Mouse (Mus musculus): Measurements from ENCODE around the gene Tmem262. TPM values are rescaled to one million over a fixed set of nuclear protein-coding genes. Genes with fewer than 3 reads are reported as not detected.
A peak's percentile ranks its signal among the peaks of the same experiment; 100 is the strongest.

Gene Tmem262
- polyA plus RNA-seq, 1 experiment from 2014 or later, result not detected

GRCm38 (mm10) chr19:6058513-6058912 is 21.3 kb upstream of the Tmem262 start:
- no peaks in the 10 kb centered on the region for H3K9me3 ChIP-seq (ENCODE audit: control insufficient read depth, low read length)
- peak overlapping the region; percentile 87 for H3K27ac ChIP-seq (replicated peaks)
- H3K4me3 ChIP-seq (ENCODE audit: low read depth, low read length), result peak overlapping the region; percentile 76
- 26% methylated on average over 5 of the region's 5 CpGs for WGBS
- H3K9ac ChIP-seq (ENCODE audit: low read length), result peak overlapping the region; percentile 89
- H3K36me3 ChIP-seq (ENCODE audit: control insufficient read depth, insufficient read depth, low read length), result no peaks in the 10 kb centered on the region; the same call in none of the 2 replicates
- DNase-seq (ENCODE audit: low spot score) (no peak), ATAC-seq (ENCODE audit: low FRiP score, low TSS enrichment) (no peak)
- H3K4me1 ChIP-seq (replicated peaks; ENCODE audit: control insufficient read depth, insufficient read depth), result peaks cover 5% of the 10 kb centered on the region
- H3K27me3 ChIP-seq (ENCODE audit: control insufficient read depth, insufficient read depth, low read length), result no peaks in the 10 kb centered on the region
- peak overlapping the region; percentile 66 for H3K4me2 ChIP-seq (replicated peaks; ENCODE audit: low read depth)
- no peak for TF ChIP-seq EP300 (optimal IDR thresholded peaks at IDR 0.05)
- no peak for TF ChIP-seq CTCF (IDR thresholded peaks at IDR 0.05; ENCODE audit: low read depth)

DNA sequence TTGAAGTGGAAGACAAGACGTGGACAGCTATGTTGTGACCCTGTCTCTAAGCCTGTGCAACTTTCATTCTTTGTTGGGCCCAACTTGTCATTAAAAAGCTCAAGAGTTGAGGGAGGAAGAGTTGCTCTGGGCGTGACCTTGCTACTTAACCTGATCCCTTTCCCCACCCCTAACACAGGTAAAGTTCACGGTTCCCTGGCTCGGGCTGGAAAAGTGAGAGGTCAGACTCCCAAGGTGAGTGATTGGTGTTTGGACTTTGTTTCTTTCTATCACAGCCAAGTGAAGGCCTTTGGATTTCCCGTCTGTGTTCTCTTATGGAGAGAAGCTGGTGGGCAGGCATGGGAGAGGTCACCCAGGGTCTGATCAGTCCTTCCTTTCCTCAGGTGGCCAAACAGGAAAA is 20.9 kb upstream of the Tmem262 start:
- WGBS, result 63% methylated on average over 5 of the region's 5 CpGs
- no peaks in the 10 kb centered on the region; the same call in none of the 2 replicates for H3K36me3 ChIP-seq (ENCODE audit: control insufficient read depth, insufficient read depth, low read length)
- H3K4me2 ChIP-seq (replicated peaks; ENCODE audit: low read depth), result peak overlapping the region; percentile 66
- H3K27ac ChIP-seq (replicated peaks), result no peak overlapping the region
- ATAC-seq (ENCODE audit: low FRiP score, low TSS enrichment) (no peak), DNase-seq (ENCODE audit: low spot score) (no peak)
- peak overlapping the region; percentile 76; the same call in 1 of the 2 replicates for H3K4me3 ChIP-seq (ENCODE audit: low read depth, low read length)
- peaks cover 5% of the 10 kb centered on the region for H3K4me1 ChIP-seq (replicated peaks; ENCODE audit: control insufficient read depth, insufficient read depth)
- H3K9ac ChIP-seq (ENCODE audit: low read length), result peak overlapping the region; percentile 89
- H3K9me3 ChIP-seq (ENCODE audit: control insufficient read depth, low read length), result no peaks in the 10 kb centered on the region
- no peaks in the 10 kb centered on the region for H3K27me3 ChIP-seq (ENCODE audit: control insufficient read depth, insufficient read depth, low read length)
- TF ChIP-seq EP300 (optimal IDR thresholded peaks at IDR 0.05) (no peak), CTCF (IDR thresholded peaks at IDR 0.05; ENCODE audit: low read depth) (no peak)

DNA sequence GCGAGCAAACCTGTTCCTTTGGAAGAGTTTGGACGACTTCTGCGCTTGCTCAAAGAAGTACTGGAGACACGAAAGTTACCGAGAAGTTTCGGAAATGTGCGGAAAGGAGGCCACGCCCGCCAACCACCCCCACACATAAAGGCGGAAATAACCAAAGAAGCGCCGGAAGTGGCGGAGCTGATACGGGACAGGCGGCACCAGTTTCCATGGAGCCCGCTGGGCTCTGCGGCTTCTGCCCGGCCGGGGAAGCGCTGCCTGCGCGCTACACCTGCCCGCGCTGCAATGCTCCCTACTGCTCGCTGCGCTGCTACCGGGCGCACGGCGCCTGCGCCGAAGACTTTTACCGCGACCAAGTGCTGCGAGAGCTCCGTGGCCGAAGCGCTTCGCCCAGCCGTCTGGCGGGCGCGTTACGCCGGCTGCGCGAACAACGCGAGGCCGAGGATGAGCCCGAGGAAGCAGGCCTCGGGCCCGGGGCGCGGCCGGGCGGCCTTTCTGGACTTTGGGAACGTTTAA is 18.8 kb upstream of the Tmem262 start, which contains the start of gene Znhit2:
TSS of gene Znhit2 (plus strand) at position 172 of the 513 bp plus-strand sequence.
- WGBS, result under 1% methylated on average over 58 of the region's 58 CpGs
- TF ChIP-seq EP300 (optimal IDR thresholded peaks at IDR 0.05) (peak; percentile 53), CTCF (IDR thresholded peaks at IDR 0.05; ENCODE audit: low read depth) (no peak; the same call in 1 of the 2 replicates)
- peak within 1 kb of the TSS; percentile 96 for H3K27ac ChIP-seq (replicated peaks)
- H3K9me3 ChIP-seq (ENCODE audit: control insufficient read depth, low read length), result no peaks in the 10 kb centered on the region
- DNase-seq (ENCODE audit: low spot score), result peak; percentile 95
- peak within 1 kb of the TSS; percentile 96 for H3K4me2 ChIP-seq (replicated peaks; ENCODE audit: low read depth)
- peak; percentile 72 for ATAC-seq (ENCODE audit: low FRiP score, low TSS enrichment)
- peaks cover 5% of the 10 kb centered on the region for H3K4me1 ChIP-seq (replicated peaks; ENCODE audit: control insufficient read depth, insufficient read depth)
- H3K36me3 ChIP-seq (ENCODE audit: control insufficient read depth, insufficient read depth, low read length), result no peaks in the 10 kb centered on the region
- no peaks in the 10 kb centered on the region for H3K27me3 ChIP-seq (ENCODE audit: control insufficient read depth, insufficient read depth, low read length)
- peak within 1 kb of the TSS; percentile 90 for H3K9ac ChIP-seq (ENCODE audit: low read length)
- H3K4me3 ChIP-seq (ENCODE audit: low read depth, low read length), result peak within 1 kb of the TSS; percentile 83

GRCm38 (mm10) chr19:6061641-6062302 is 18.1 kb upstream of the Tmem262 start:
- Histone ChIP-seq H3K9ac (ENCODE audit: low read length) (peak overlapping the region; percentile 90), H3K27me3 (ENCODE audit: control insufficient read depth, insufficient read depth, low read length) (no peaks in the 10 kb centered on the region), H3K4me2 (replicated peaks; ENCODE audit: low read depth) (peak overlapping the region; percentile 96), H3K9me3 (ENCODE audit: control insufficient read depth, low read length) (no peaks in the 10 kb centered on the region), H3K27ac (replicated peaks) (peak overlapping the region; percentile 96), H3K4me1 (replicated peaks; ENCODE audit: control insufficient read depth, insufficient read depth) (peaks cover 8% of the 10 kb centered on the region), H3K4me3 (ENCODE audit: low read depth, low read length) (peak overlapping the region; percentile 83), H3K36me3 (ENCODE audit: control insufficient read depth, insufficient read depth, low read length) (no peaks in the 10 kb centered on the region)
- under 1% methylated on average over 44 of the region's 44 CpGs for WGBS
- DNase-seq (ENCODE audit: low spot score) (peak; percentile 73), ATAC-seq (ENCODE audit: low FRiP score, low TSS enrichment) (0 out of 2 replicates have a peak, but pooled peaks have one; percentile 6)
- TF ChIP-seq CTCF (IDR thresholded peaks at IDR 0.05; ENCODE audit: low read depth) (no peak), EP300 (optimal IDR thresholded peaks at IDR 0.05) (no peak)

DNA sequence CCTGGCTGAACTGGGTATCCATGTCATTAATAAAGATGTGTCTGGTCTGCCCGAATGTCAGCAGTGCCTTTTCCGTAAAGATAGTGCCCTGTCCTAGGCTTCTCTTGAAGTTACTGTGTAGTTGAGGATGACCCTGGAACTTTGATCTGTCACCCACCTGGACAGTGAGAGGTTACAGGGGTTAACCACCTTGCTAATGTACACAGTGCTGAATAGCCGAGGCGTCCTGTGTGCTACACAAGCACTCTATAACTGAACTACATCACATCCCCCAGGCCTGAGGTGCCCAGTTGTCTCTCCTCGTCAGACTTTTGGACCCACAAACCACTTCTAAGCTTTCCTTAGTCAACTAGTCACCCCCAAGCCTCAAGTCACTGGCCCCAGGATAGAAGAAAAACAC is 17.4 kb upstream of the Tmem262 start:
- H3K4me2 ChIP-seq (replicated peaks; ENCODE audit: low read depth), result peak overlapping the region; percentile 96
- H3K9me3 ChIP-seq (ENCODE audit: control insufficient read depth, low read length), result no peaks in the 10 kb centered on the region
- no peaks in the 10 kb centered on the region for H3K27me3 ChIP-seq (ENCODE audit: control insufficient read depth, insufficient read depth, low read length)
- H3K27ac ChIP-seq (replicated peaks), result peak overlapping the region; percentile 96
- DNase-seq (ENCODE audit: low spot score), result no peak
- 29% methylated on average over 5 of the region's 5 CpGs for WGBS
- H3K4me3 ChIP-seq (ENCODE audit: low read depth, low read length), result peak overlapping the region; percentile 83
- H3K4me1 ChIP-seq (replicated peaks; ENCODE audit: control insufficient read depth, insufficient read depth), result peaks cover 8% of the 10 kb centered on the region
- no peaks in the 10 kb centered on the region for H3K36me3 ChIP-seq (ENCODE audit: control insufficient read depth, insufficient read depth, low read length)
- TF ChIP-seq CTCF (IDR thresholded peaks at IDR 0.05; ENCODE audit: low read depth), result no peak
- TF ChIP-seq EP300 (optimal IDR thresholded peaks at IDR 0.05), result no peak
- no peak for ATAC-seq (ENCODE audit: low FRiP score, low TSS enrichment)
- peak overlapping the region; percentile 90 for H3K9ac ChIP-seq (ENCODE audit: low read length)

DNA sequence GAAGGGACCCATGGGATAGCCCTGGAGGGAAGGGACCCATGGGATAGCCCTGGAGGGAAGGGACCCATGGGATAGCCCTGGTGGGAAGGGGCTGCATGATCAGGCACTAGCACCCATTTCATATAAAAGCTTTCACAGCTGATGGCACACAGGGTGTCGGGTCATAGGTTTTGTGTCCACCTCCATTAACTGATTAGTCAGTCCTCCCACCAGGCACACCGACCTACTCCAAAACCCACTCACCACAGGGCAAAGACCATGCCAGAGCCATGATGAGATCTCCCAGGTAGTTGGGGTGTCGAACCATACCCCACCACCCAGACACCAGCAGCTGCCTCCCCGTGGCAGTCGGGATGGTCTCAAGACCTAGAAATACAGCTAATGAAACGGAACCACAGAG is 16.8 kb upstream of the Tmem262 start:
- H3K4me3 ChIP-seq (ENCODE audit: low read depth, low read length), result no peak overlapping the region
- H3K27me3 ChIP-seq (ENCODE audit: control insufficient read depth, insufficient read depth, low read length), result no peaks in the 10 kb centered on the region
- TF ChIP-seq EP300 (optimal IDR thresholded peaks at IDR 0.05) (no peak), CTCF (IDR thresholded peaks at IDR 0.05; ENCODE audit: low read depth) (no peak)
- no peaks in the 10 kb centered on the region for H3K9me3 ChIP-seq (ENCODE audit: control insufficient read depth, low read length)
- no peak overlapping the region for H3K27ac ChIP-seq (replicated peaks)
- no peak for ATAC-seq (ENCODE audit: low FRiP score, low TSS enrichment)
- no peaks in the 10 kb centered on the region for H3K36me3 ChIP-seq (ENCODE audit: control insufficient read depth, insufficient read depth, low read length)
- no peak overlapping the region for H3K4me2 ChIP-seq (replicated peaks; ENCODE audit: low read depth)
- no peak for DNase-seq (ENCODE audit: low spot score)
- WGBS, result 90% methylated on average over 6 of the region's 6 CpGs
- no peak overlapping the region for H3K9ac ChIP-seq (ENCODE audit: low read length)
- H3K4me1 ChIP-seq (replicated peaks; ENCODE audit: control insufficient read depth, insufficient read depth), result peaks cover 9% of the 10 kb centered on the region

Measured in stomach, postnatal 0 days (tissue).